Mouse (Mus musculus) hematopoietic multipotent progenitor cell, adult 10-12 weeks (in vitro differentiated cells): ENCODE measurements around the gene Psmb10. TPM values are rescaled to one million over a fixed set of nuclear protein-coding genes. Genes with fewer than 3 reads are reported as not detected.

Experiments
- polyA plus RNA-seq: library from polyadenylated mRNA; stranded (reverse); fragments of >175 nt; gene quantifications from 2 replicates; pipeline ENCODE4 v1.2.3, GENCODE M21; 2012; ENCODE audit warnings: low replicate concordance

The Psmb10 gene
- 387 and 416 TPM in 2 replicates for polyA plus RNA-seq

DNA sequence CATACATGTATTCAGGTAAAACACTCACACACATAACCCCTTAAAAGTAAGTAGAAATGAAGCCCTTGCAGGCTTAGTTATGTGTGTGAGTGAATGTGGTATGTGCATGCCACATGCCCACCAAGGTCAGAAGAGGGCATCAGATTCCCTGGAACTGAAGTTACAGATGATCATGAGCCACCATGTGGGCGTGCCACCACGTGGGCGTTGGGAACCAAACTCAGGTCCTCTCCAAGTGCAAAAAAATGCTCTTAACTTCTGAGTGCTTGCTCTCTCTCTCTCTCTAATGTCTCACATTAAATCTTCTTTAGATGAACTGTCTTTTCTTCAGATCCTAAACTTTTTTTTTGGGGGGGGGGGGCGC is at the start of gene Psmb10:
Gene Psmb10 (minus strand): TSS at position 139 of the 364 bp plus-strand sequence.

DNA sequence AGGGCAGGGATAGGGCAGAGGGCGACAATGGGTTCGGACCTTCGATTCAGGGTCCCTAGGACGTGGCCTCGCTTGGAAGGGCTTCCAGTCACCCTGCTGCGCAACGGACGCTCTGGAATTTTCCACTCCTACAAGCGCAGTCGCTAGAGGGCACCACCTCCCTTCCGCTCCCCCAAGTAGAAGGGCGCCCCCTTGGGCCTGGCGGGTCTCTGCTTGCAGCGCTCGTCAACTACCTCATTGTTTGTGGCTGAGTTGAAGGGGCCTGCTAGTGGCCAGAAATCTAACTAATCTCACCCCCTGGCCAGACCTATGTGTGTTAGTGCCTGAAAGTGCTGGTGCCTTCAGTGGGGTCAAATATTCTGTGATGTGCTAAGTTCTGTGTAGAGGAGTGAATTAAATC is 41.1 kb upstream of the Psmb10 start, which contains the start of gene Dpep3:
Gene Dpep3 (minus strand): TSS at position 105 of the 400 bp plus-strand sequence.

GRCm38 (mm10) chr8:105965905-105966341 is 27.7 kb upstream of the Psmb10 start, which contains the start of gene Slc12a4:
Gene Slc12a4, minus strand, starts transcription at chr8:105966097.

GRCm38 (mm10) chr8:105943321-105943739 is 5.1 kb upstream of the Psmb10 start, which contains the start of gene Lcat:
Gene Lcat, minus strand, starts transcription at chr8:105943382.

DNA sequence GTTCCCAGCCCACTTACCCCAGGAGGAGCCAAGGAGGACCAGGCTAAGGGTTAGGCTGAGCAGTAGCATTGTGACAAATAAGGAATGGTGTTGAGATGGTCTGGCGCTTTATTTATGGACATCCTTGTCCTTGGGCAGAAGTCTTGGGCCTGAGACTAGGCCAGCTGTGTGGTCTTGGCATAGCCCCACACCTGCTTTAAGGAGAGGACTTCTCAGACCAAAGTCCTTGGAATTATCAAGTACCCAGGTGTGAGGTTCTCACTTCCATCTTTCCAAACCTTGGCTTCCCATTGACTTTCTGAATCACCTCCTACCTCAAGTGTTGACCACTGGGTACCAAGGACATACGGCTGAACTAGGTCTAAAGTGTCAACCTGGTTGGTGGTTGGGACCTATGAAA is 4.5 kb downstream of the Psmb10 start, which contains the start of gene Ctrl:
Gene Ctrl (minus strand): TSS at position 101 of the 400 bp plus-strand sequence.

DNA sequence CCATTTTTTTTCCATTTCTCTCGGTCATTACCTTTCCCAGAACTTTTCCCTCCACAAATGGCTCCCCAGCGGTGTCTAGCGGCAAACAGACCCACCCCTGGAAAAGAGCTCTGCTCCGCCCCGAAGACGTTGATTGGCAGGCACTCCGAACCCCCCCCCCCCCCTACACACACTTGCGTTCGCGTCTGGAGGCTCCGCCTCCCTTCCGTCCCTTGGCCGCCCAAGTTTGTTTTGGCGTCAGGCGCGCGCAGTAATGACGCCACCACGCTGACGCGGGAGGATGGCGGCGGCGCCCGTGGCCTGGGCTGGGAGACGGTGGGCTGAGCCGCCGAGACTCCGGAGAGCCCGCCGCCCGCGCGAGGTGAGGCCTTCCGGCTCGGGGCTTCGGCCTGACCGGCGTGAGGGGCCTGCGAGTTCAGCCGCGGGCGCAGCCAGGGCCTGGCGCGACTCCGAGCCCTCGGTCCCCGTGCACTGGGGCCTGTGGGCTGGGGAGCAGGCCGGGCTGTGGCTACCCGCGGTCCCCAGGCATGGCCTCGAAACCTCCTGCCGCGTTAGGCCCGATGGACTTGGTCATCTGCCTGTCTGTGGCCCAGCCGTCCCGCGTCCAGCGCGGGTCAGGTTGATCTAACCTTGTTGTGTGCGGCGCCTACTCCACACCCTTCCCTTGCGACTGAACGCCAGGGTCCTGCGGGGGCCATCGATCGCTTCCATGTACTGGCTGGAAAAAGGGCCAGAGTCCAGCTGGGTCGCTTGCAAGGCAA is 37.9 kb downstream of the Psmb10 start, which contains the start of gene Pskh1:
Gene Pskh1 (plus strand): TSS at position 262 of the 761 bp plus-strand sequence.

GRCm38 (mm10) chr8:105893339-105893738 is 44.9 kb downstream of the Psmb10 start, which contains the start of gene Nrn1l:
Gene Nrn1l, plus strand, starts transcription at chr8:105893567.

Other genes starting within 250 kb of the Psmb10 start
- gene Acd, start 237.3 kb downstream of the Psmb10 start, polyA plus RNA-seq, result 23.1 and 61.2 TPM in 2 replicates
- gene Pard6a, start 237.3 kb downstream of the Psmb10 start, polyA plus RNA-seq, result 5.1 and 6.2 TPM in 2 replicates
- gene 4933405L10Rik, start 230.8 kb downstream of the Psmb10 start, polyA plus RNA-seq, result not detected in 2 replicates
- 8.9 and 12.2 TPM in 2 replicates for gene Enkd1, start 230.2 kb downstream of the Psmb10 start, polyA plus RNA-seq
- gene Gfod2, start 179.8 kb downstream of the Psmb10 start, polyA plus RNA-seq, result 3.2 and 6.1 TPM in 2 replicates
- 19.8 and 48.7 TPM in 2 replicates for gene Ranbp10, start 111.1 kb downstream of the Psmb10 start, polyA plus RNA-seq
- 0.07 TPM in 1 of 2 replicates, not detected in the other for gene Tsnaxip1, start 110.7 kb downstream of the Psmb10 start, polyA plus RNA-seq
- 9.2 and 12.3 TPM in 2 replicates for gene Cenpt, start 85.2 kb downstream of the Psmb10 start, polyA plus RNA-seq
- gene Thap11, start 83.3 kb downstream of the Psmb10 start, polyA plus RNA-seq, result 19.0 and 24.1 TPM in 2 replicates
- gene Nutf2, start 77.9 kb downstream of the Psmb10 start, polyA plus RNA-seq, result 38.8 and 39.6 TPM in 2 replicates
- gene Edc4, start 57.6 kb downstream of the Psmb10 start, polyA plus RNA-seq, result 23.1 and 27.6 TPM in 2 replicates
- gene Nrn1l, start 44.9 kb downstream of the Psmb10 start, polyA plus RNA-seq, result 3.1 and 6.7 TPM in 2 replicates
- gene Pskh1, start 38.0 kb downstream of the Psmb10 start, polyA plus RNA-seq, result 9.4 and 20.9 TPM in 2 replicates
- 0.53 and 1.1 TPM in 2 replicates for gene Ctrl, start 4.6 kb downstream of the Psmb10 start, polyA plus RNA-seq
- 0.10 and 0.83 TPM in 2 replicates for gene Lcat, start 4.9 kb upstream of the Psmb10 start, polyA plus RNA-seq
- 13.0 and 14.0 TPM in 2 replicates for gene Slc12a4, start 27.7 kb upstream of the Psmb10 start, polyA plus RNA-seq
- gene Dpep3, start 41.0 kb upstream of the Psmb10 start, polyA plus RNA-seq, result not detected in 2 replicates
- 4.4 and 7.5 TPM in 2 replicates for gene Dus2, start 52.9 kb upstream of the Psmb10 start, polyA plus RNA-seq
- not detected in 2 replicates for gene Dpep2nb, start 67.5 kb upstream of the Psmb10 start, polyA plus RNA-seq
- gene Ddx28, start 73.4 kb upstream of the Psmb10 start, polyA plus RNA-seq, result 12.8 and 15.2 TPM in 2 replicates
- gene Nfatc3, start 120.4 kb upstream of the Psmb10 start, polyA plus RNA-seq, result 30.9 and 42.5 TPM in 2 replicates
- gene Esrp2, start 198.5 kb upstream of the Psmb10 start, polyA plus RNA-seq, result 0.03 and 0.11 TPM in 2 replicates
- gene Pla2g15, start 212.0 kb upstream of the Psmb10 start, polyA plus RNA-seq, result 32.9 and 41.5 TPM in 2 replicates
- 5.1 and 6.3 TPM in 2 replicates for gene Slc7a6, start 230.4 kb upstream of the Psmb10 start, polyA plus RNA-seq